Mouse (Mus musculus) thymus, postnatal 36 days (tissue): ENCODE results near the gene Foxo6.

Experiments
- DNase-seq, 2 experiments: peaks; one replicate each; pipeline ENCODE4 v3.0.0; 2022; ENCODE audit warnings: mixed read lengths in 2 of 2

Foxo6 gene

GRCm38 (mm10) chr4:120242783-120243262 is 44.3 kb downstream of the Foxo6 start:
- peak in 1 of 2 experiments; percentile 35 for DNase-seq

DNA sequence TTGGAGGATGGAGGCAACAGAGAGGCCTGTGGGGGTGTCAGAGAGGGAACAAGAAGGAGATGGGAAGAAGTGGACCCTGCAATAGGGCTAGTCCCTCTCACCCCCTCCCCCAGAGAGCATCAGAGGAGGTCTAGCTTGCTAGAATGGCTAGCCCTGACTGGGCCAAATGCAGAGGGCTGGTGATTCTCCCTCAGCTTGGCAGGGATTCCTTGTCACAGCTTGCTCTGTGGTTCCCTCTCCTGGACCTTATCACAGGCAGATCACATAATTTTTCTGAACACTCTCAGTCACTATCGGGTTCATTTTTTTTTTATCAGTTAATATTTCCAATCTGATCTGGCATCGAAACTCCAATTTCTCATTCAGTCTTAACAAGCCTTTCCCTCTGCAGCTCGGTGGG is 46.0 kb downstream of the Foxo6 start:
- no peak for DNase-seq

DNA sequence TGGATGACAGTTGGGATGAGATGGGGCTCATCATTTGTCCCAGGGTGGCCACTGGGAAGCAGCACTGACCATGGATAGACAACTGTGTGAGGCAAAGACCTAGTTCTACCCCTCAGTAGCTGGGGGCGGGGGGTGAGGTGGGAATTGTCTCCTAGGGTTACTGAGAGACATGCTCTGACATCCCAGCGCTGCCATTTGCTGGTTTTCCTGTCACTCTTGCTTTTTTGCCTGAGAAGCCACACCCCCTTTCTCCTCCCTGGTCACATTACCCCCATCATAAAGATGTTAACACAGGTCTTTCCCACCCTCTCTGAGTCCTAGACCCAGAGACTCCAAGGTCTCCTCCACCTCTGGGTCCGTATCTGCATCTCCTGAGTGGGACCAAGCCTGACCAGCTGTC is 47.7 kb downstream of the Foxo6 start:
- no peak for DNase-seq

- no peak for DNase-seq
Observed at GRCm38 (mm10) chr4:120233243-120233642, 53.9 kb downstream of the Foxo6 start.

- no peak for DNase-seq
Observed at GRCm38 (mm10) chr4:120232541-120232940, 54.6 kb downstream of the Foxo6 start.

- no peak for DNase-seq
Observed at GRCm38 (mm10) chr4:120231982-120232381, 55.2 kb downstream of the Foxo6 start.

DNA sequence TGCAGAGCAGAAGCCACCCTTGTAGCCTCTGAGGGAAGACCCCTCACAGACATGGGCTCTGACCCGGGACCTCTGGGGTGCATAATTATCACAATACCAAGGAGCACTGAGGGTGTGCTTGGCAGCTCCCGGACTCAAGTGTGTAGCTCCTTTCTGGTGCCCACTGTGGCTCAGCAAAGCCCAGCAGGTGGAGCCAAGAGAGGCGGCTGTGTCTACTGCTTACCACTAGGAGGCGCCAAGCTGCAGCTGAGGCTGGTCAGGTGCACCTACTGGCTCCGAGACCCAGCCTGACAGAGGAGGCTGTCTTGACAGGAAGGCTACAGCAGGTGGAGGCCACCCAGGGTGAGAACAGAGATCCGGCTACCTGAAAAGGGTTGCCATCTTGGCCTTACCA is 56.9 kb downstream of the Foxo6 start:
- DNase-seq, result peak; percentile 65 to 67

GRCm38 (mm10) chr4:120229505-120230255 is 57.5 kb downstream of the Foxo6 start:
- DNase-seq, result no peak

- no peak for DNase-seq
Observed at GRCm38 (mm10) chr4:120228613-120229012, 58.5 kb downstream of the Foxo6 start.

DNA sequence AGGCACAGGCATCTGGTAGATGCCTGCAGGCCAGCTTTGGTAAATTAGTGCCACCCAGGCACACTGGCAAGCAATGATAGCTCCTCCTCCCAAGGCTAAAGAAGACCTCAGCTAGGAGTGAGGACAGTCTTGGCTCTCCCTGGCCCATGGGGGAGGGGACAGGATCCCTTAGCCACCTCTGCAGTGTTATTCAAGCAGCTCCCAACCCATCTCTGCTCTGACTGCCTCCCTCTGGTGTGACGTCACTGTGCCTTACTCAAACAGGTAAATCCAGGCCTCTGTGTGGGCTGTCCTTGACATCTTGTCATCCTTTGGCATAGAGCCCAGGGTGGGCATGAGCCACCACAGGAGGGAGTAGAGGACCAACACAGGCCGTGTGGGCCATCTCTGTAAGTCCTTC is 59.9 kb downstream of the Foxo6 start:
- no peak for DNase-seq

- DNase-seq, result no peak
Observed at GRCm38 (mm10) chr4:120226682-120227081, 60.5 kb downstream of the Foxo6 start.

DNA sequence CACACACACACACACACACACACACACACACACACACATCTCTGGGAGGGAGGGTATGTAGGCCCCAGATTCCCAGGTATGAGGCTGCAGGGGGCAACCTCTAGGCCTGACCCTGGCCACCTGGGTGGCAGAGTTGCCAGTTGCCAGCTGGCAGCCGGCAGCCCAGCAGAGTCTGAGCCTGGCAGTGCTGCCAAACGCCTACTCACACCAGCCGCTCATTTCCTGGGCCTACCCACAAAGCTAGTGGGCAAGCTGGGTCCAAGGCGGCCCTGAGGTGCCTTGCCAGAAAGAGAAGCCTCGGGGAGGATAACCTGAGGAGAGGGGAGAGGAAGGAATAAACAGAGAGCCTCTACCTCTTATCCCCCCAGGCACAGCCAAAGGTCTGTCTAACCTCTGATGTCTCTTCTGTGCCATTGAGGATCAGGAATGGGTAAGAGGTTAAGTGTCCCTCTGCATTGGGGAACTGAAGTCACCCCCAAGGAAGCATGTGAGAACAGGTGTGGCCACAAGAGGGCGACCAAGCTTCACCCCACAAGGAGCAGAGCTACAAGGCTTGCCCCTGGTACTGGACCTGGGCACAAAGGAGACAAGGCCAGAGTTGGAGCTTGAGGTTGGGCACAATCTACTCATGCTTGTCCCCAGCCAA is 61.9 kb downstream of the Foxo6 start:
- peak; percentile 49 to 63 for DNase-seq

DNA sequence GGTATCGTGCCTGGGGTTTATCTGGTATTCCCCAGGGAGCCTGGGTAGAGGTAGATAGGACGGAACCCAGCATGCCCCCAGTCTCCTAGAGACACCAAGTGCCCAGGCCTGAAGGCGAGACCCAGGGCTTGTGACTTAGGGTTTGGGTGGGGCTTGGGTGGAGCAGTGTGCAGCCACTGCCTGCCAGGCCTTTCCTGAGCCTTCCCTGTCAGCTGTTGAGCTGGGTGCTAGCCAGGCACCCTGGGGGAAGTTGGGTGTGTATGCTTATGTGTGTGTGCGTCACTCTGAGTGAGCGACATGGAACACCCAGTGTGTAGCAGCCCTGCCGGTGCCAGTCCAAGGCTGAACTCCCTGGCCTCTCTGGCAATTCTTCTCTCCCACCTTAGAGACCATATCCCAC is 63.3 kb downstream of the Foxo6 start:
- no peak for DNase-seq

DNA sequence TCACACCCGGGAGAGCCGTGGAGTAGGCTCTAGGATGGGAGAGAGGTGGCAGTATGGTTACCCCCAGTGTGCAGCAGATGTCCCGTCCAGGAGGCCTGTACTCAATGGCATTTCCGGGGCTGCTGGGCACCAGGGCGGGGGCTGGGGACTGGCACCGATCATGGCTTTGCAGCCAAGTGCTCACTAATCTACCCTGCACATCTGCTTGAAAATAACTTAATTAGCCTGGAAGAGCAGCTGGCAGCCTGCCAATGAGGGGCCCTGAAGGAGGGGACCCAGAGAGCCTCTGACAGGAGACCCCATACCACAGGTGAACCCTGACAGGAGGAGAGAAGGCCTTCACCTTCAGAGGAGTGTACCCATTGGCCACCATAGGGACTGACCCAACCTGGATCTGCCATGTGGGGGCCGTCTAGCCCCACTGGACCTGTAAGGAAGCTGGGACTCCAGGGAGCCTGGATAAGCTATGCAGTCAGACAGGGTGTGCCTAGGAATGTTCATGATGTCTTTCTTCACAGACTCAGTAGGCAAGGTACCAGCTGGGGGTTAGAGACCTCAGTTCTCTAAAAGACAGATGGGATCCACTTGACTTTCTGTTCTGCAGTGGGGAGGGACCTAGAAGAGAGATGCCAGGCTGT is 63.9 kb downstream of the Foxo6 start:
- no peak for DNase-seq

DNA sequence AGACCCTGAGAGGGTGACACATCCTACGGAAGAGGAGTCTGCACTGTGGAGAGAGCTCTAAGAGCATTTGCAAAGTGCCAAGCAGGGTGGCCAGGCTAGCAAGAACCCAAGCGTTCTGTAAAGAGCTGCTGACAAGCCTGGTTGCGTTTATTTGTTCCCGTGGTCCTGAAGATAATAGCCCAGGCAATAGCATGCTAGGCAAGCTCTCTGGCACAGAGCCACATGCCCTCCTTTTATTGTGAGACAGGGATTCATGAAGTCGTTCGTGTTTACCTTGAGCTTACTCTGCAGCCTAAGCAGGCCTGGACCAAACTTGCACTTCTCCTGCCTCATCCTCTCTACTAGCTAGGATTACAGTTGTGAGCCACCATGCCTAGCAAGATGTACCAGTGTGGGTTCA is 65.4 kb downstream of the Foxo6 start:
- no peak for DNase-seq

DNA sequence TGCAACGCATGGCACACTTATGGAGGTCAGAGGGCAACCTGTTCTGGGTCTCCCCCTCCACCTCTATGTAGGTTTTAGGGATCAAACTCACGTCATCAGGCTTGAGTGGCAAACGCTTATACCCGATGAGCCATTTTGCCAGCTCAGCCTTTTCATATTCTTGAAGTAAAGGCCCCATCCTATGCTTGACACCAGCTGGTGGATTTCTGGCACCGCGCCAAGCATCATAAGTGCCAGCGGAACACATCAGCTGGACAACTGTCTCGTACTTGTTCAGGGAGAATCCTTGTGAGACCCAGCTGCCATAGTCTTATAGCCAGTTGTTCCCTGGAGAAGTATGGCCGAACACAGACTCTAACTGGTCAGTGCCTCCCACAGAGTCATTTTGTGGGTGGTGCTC is 68.3 kb downstream of the Foxo6 start:
- no peak for DNase-seq
